Mouse (Mus musculus): ENCODE measurements around the gene Mgat4a.

The Mgat4a gene

DNA sequence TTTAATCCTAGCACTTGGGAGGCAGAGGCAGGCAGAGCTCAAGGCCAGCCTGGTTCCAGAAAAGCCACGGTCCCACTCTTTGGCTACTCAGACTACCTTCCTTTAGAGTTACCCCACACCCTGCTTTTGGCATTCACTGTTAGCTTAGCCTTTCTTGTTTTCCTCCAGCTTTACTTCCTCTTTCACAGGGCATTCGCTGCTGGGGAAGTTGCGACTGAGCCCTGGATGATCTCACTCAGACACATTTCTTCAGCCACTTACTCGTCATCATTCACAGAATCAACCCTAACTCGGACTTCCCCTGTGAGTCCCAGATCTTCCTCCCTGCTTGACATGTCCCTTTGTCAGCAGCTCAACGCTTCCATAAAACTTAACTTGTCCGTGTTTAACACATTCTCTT, 49.1 kb downstream of the Mgat4a start:
- no peak for DNase-seq

DNA sequence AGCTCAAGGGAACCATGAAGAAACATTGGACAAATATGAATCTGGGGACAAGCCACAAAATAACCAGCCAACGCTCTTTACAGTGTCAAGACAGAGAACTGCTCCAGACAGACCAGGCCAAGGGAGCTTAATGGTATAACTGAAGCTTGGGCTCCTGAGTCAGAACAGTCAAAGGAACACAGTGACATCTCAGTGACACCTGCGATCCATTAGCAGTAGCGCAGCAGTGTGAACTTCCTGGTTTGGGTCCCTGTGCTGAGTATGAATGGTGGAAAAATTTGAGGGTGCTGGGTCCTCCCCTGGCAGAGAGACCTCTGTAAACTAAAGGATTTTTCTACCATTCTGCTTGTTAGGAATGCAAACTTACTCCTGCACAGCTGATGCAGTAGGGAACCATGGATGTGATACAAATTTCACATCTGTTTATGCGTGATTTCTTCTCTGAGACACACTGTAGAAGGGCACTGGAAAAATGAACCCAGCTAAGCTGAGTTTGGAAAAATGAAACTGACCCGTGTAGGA, 50.1 kb downstream of the Mgat4a start:
- DNase-seq, result no peak

GRCm38 (mm10) chr1:37488531-37488930, 52.3 kb downstream of the Mgat4a start:
- no peak for DNase-seq

- DNase-seq, result no peak
Measured at GRCm38 (mm10) chr1:37486994-37487393, 53.8 kb downstream of the Mgat4a start.

- no peak for DNase-seq
Measured at GRCm38 (mm10) chr1:37486439-37486838, 54.4 kb downstream of the Mgat4a start.

DNA sequence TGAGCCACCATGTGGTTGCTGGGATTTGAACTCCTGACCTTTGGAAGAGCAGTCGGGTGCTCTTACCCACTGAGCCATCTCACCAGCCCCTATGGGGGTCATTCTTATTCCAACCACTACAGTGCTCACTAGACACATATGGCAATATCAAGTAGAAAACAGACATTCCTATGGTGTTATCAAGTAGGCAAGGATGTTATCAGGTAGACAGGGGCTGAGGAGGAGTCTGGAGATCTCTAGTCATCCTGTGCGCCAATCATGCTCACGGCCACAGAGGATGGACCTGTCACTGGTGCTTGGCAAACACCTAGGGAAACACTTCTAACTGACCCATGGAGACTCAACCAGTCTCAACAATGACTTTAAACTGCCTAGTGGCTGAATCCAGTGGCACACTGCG, 56.2 kb downstream of the Mgat4a start:
- no peak for DNase-seq

DNA sequence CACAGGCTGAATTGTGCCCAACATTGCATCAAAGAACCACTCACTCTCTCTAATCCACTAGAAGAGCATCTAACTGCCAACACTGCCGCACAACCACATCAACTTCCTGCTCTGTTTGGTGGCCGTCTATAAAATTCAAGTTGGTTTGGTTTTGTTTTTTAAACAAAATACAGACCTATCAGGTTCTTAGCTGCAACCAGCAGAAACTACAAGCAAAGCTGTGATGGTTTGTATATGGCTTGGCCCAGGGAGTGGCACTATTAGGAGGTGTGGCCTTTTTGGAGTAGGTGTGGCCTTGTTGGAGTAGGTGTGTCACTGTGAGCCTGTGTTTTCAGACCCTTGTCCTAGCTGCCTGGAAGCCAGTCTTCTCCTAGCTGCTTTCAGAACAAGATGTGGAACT, 59.5 kb downstream of the Mgat4a start:
- peak; percentile 61 for DNase-seq

- DNase-seq, result no peak
Measured at GRCm38 (mm10) chr1:37480731-37481130, 60.1 kb downstream of the Mgat4a start.

GRCm38 (mm10) chr1:37479759-37480158, 61.1 kb downstream of the Mgat4a start:
- DNase-seq, result peak; percentile 46

DNA sequence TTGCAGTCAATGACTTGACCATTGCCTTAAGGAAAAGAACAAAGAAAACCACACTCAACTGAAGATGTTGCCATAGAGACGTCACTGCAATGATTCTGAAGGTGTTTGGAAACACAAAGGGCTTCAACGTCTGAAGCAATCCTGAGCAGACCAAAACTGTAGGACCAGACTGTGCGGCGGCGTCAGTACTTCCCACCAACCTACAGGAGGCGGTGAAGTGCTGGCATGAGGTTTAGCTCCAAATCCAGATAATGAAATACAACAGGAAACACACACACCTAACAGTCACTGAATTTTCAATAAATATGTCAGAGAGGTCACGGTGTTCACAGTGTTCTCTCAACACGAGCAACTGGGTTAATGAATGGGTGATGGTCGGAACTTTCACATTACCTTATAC, 61.7 kb downstream of the Mgat4a start:
- DNase-seq, result peak; percentile 80

DNA sequence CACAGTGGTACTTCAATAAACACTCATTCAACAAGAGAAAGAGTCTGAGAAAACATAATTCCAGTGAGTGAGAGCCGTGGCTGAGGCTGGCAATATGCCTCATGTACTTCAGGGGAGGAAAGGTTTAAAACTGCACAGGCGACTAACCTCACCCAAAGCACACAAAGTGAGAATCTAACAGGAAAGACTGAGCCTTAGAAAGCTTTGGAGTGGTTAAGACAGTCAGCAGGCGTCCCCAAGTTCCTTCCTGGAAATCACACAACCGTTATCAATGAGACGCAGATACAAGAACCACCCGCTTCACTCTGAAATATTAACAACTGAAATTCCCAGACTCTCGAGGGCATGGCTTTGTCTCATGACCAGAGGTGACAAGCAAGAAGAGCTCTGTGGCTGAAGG, 62.4 kb downstream of the Mgat4a start:
- peak; percentile 52 for DNase-seq

- peak; percentile 45 for DNase-seq
Measured at GRCm38 (mm10) chr1:37477928-37478327, 62.9 kb downstream of the Mgat4a start.

DNA sequence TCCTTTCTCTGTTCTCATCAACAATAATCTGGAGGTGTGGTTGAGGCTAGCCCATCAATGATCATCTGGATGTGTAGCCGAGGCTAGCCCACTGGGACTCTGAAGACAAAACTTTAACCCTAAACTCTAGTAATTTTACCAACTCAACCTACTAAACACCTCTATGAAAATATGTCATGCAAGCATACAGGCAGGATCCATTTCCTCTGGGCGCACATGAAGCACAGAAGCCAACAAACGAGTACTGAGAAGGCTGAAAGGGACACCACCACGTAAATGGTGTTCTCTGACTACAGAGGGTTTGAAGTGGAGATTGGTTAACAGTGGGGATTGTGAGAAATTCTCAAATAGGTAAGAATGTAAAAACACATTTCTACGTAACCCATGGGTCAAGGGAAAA, 63.6 kb downstream of the Mgat4a start:
- DNase-seq, result peak; percentile 32

DNA sequence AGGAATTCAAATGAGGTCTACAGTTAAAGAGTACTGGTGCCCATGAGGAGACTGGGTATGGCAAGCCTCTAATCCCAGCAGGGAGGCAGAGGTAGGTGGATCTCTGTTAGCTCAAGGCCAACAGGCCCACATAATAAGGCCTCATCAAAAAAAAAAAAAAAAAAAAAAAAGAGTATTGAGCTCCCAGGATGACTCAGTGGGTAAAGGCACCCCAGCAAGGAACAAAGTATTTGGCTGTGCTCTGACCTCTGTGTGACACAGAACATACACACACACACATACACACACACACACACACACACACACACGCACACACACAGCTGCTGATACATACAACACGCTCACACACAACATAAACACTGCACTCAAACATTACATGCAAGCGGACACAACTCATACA, 65.5 kb downstream of the Mgat4a start:
- no peak for DNase-seq

- DNase-seq, result no peak
Measured at GRCm38 (mm10) chr1:37474634-37475190, 66.1 kb downstream of the Mgat4a start.

- DNase-seq, result peak; percentile 44
Measured at GRCm38 (mm10) chr1:37474046-37474445, 66.8 kb downstream of the Mgat4a start.

DNA sequence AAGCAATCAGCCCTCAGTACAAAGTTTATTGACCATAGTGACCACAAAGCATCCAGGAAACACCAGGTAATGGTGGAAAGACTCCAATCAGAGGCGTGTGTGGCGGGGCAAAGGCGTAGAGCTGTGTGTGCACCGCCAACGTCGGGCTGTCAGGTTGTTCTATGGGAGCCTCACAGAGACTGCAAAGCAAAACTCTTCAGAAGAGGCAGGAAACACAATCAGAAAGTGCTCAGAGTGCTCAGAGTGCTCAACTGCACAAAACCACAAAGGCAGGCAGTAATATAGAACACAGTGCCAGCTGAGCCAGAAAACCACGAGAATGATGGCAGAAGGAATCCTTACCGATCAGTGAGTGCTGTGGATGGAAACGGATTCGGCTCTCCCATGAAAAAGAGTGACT, 67.6 kb downstream of the Mgat4a start:
- DNase-seq, result peak; percentile 73

DNA sequence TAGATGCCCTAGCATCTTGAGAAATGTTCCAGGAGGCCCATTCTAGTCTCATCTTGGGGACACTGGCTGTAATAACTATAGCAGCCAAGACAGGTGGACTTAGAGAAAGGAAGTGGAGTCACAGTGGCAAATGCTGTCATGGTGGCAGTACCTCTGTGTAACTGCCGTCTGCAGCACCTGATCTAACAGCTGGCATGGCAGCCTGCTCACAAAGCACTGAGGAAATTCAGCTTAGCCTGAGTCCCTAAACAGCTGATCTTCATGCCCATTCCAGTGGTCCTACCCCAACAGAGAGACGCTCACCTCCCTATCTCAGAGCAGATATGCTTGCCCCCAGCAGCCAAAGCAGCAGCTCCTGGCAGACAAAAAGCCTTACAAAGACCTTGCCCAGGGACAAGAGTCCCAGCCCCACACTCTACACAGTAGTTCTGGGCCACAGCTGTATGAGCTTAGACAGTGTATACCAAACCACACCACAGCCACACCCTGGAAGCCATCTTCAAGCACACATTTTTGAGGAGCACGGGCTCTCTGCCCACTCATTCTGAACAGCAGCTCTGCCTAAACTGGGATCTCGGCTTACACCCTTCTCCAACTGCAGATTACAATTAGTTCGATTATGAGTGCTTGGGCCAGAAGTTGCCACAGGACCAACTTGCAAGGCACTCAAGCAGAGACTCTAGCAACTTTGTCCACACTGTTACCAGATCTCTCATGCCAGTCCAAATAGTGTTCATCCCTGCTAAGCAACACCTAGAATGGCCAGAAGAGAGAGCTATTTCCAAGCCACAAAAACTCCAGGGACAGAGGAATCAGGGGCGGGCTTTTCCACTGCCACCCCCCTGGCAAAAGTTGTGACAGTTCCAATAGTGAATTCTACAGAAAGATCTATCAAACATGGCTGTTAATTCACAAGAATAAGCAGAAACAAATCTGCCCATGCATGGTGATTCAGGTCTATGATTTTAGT, 69.4 kb downstream of the Mgat4a start:
- peak; percentile 69 for DNase-seq

DNA sequence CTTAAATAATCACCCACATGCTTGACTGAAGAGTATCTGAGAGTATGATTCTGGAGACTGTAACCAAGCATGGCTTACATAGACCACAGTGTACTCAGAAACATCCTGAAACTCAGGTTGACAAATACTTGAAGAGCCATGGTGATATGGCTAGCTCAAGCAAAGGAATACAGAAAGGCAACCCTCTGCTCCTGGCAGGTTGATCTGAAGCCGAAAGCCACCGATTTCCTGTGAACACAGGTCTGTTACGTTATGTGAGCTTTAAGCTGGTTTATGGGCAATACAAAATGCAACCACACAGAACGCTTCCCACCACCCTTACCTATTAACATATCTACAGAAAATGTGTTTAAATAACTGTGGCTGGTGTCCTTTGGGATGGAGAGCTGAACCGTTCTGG, 71.8 kb downstream of the Mgat4a start:
- DNase-seq, result peak; percentile 19

- no peak for DNase-seq
Measured at GRCm38 (mm10) chr1:37467806-37468205, 73.0 kb downstream of the Mgat4a start.

DNA sequence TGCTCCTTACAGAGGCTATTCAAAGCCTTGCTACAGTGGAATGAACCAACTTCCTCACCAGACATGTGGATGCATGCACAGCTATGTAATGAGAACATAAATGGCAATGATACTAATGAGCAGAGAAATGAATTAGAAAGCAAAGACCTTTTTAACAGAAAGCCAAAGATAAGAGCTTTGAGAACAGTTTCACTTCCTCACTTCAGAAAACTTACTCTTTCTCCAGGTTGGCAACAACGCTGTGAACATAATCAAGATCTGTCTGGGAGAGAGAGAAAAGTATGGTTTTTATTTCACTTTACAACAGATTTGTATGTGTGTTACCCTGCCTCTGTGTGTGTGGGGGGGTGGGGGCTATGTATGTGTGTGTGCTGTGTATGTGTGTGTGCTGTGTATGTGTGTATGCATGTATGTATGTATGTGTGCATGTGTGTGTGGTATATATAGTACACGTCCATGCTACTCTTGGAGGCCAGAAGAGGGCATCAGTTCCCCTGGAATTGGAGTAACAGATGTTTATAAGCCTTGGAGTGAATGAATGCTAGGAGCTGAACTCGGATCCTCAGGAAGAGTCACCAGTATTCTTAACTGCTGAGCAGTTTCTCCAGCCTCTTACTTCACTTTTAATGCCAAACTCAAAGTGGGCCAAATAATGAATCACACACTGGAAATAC, 74.4 kb downstream of the Mgat4a start:
- DNase-seq, result no peak

GRCm38 (mm10) chr1:37464878-37465452, 75.9 kb downstream of the Mgat4a start:
- DNase-seq, result no peak

- no peak for DNase-seq
Measured at GRCm38 (mm10) chr1:37457546-37457945, 83.3 kb downstream of the Mgat4a start.
